Mouse (Mus musculus): ENCODE data around the gene Grm6.

DNA sequence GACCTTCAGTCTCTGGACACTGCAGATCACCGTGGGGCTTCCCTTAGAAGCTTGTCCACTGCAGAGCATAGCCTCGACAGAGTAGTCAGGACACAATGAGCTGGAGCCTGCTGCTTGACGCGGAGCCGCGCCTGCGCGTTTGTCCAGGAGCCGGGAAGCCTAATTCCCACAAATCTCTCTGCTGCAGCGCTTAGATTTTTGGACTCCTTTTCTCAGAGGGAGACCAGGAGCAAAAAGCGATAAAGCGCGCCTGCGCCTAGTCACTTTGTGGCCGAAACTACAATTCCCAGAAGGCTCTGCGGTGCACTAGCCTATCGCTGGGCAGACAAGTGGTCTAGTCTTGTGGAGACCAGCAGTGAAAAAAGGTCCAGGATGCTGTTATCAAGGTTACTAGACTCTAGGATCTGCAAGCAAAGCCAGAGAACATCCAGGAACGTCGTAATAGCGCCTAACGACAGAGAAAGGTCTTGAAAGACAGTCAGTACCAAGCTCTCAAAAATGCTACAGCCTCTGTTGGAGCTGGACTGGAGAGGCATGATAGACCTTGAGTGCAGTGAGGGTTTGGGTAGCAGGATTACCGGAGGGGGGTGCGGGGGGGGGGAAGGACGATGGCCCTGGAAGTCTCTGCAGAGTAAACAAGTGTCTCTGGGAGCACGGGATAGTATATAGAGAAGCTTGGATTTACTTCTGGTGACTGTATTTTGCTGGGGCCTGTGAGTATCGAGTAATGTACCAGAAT lies 37.1 kb downstream of the Grm6 start, which contains the start of gene Zfp454:
- TF ChIP-seq POLR2A (IDR thresholded peaks at IDR 0.05; ENCODE audit: low read depth, low read length) (no peak), CTCF (IDR thresholded peaks at IDR 0.05; ENCODE audit: extremely low read depth, insufficient read length, insufficient replicate concordance, low read depth, low read length) (no peak)

Data from small intestine, adult 2 months (tissue).